Mouse (Mus musculus) liver, adult 2 months (tissue): ENCODE results near the gene Shisal2b.

ENCODE experiments used
- CTCF ChIP-seq: fragments of 200-500 bp; IDR thresholded peaks from 2 replicates; pipeline ENCODE4 v1.5.1; 2011; ENCODE audit warnings: low read depth, low read length, control low read depth
- POLR2A ChIP-seq: fragments of 200-500 bp; IDR thresholded peaks from 2 replicates; pipeline ENCODE4 v1.6.1; 2011; ENCODE audit warnings: low read length, control low read depth; ENCODE audit not compliant: insufficient read depth; ENCODE audit errors: extremely low read depth

GRCm38 (mm10) chr13:104822411-104822838 lies 41.3 kb downstream of the Shisal2b start:
- no peak for TF ChIP-seq POLR2A
- TF ChIP-seq CTCF = no peak
